Mouse (Mus musculus) heart, postnatal 0 days (tissue): ENCODE data around the gene Efl1.

Source experiments
- CTCF ChIP-seq: IDR thresholded peaks from 2 replicates; pipeline ENCODE4 v1.5.1; 2016; ENCODE audit warnings: antibody characterized with exemption, control low read depth, low read depth
- EP300 ChIP-seq: IDR thresholded peaks from 2 replicates; pipeline ENCODE4 v1.6.1; 2016; ENCODE audit warnings: antibody characterized with exemption, low read depth

- TF ChIP-seq EP300 (no peak), CTCF (no peak)
Measured at GRCm38 (mm10) chr7:82811140-82811851, 162.9 kb downstream of the Efl1 start.
